Mouse (Mus musculus): ENCODE data around the gene H2afy.

GRCm38 (mm10) chr13:56081656-56082055, 54.5 kb downstream of the H2afy start:
- TF ChIP-seq CTCF (IDR thresholded peaks at IDR 0.05; ENCODE audit: borderline replicate concordance, control insufficient read depth, extremely low read depth, insufficient read depth, low read length, poor library complexity) (no peak), POLR2A (IDR thresholded peaks at IDR 0.05; ENCODE audit: control insufficient read depth, extremely low read depth, insufficient read depth, low read length, poor library complexity) (no peak)

Measured in thymus, adult 2 months (tissue).